Mouse (Mus musculus) left cerebral cortex, postnatal 36 days (tissue): ENCODE measurements at regions not wholly inside any gene's neighbourhood (a gene's known extent, or its start where the extent isn't known, plus 50 kb on each side); places are given as distances from the start of the nearest gene placed in this dataset.
"Not testable (repeated sequence)": the region's sequence is repeated elsewhere in the genome, so short reads cannot be mapped to it uniquely, and the experiment has no call there.

Experiments
- DNase-seq, 2 experiments: peaks; one replicate each; pipeline ENCODE4 v3.0.0; 2021 to 2022; ENCODE audit warnings: low spot score in 2 of 2, mixed read lengths in 1 of 2
- intact Hi-C: fragments of 180-260 bp; cut with DNase I; formaldehyde crosslinking; loops from one replicate; pipeline ENCODE4 v1.15.1; 2025

- intact Hi-C loops = no loop called here
- DNase-seq = no peak
These were observed 268.8 kb downstream of the Tm4sf1 start for GRCm38 (mm10) chr3:57033021-57033420.

- intact Hi-C loops = no loop called here
- DNase-seq = no peak
These were observed 283.6 kb downstream of the Tm4sf1 start for GRCm38 (mm10) chr3:57018171-57018570.

- intact Hi-C loops = no loop called here
- no peak for DNase-seq
These were observed 320.5 kb downstream of the Tm4sf1 start for GRCm38 (mm10) chr3:56981305-56981660.

- no peak for DNase-seq
- intact Hi-C loops = no loop called here
These were observed 321.0 kb downstream of the Tm4sf1 start for GRCm38 (mm10) chr3:56980593-56981304.

GRCm38 (mm10) chr3:56966008-56966407 is 335.8 kb downstream of the Tm4sf1 start:
- intact Hi-C loops = no loop called here
- no peak for DNase-seq

GRCm38 (mm10) chr3:56965444-56965843 is 336.3 kb downstream of the Tm4sf1 start:
- DNase-seq = no peak
- intact Hi-C loops = no loop called here

- no peak for DNase-seq
- intact Hi-C loops = no loop called here
These were observed 337.6 kb downstream of the Tm4sf1 start for GRCm38 (mm10) chr3:56964156-56964555.

GRCm38 (mm10) chr3:56963251-56963650 is 338.5 kb downstream of the Tm4sf1 start:
- DNase-seq = peak; percentile 37 to 38
- intact Hi-C loops = no loop called here

GRCm38 (mm10) chr3:56962248-56963013 is 339.4 kb downstream of the Tm4sf1 start:
- DNase-seq = peak; percentile 65 to 76
- intact Hi-C loops = no loop called here

- intact Hi-C loops = no loop called here
These were observed 344.8 kb downstream of the Tm4sf1 start for GRCm38 (mm10) chr3:56956978-56957377.

GRCm38 (mm10) chr3:56955799-56956121 is 346.0 kb downstream of the Tm4sf1 start:
- intact Hi-C loops = no loop called here
- no peak for DNase-seq

More at GRCm38 (mm10) chr3:56956978-56957377, 344.8 kb downstream of the Tm4sf1 start:
- no peak for DNase-seq

GRCm38 (mm10) chr3:56955098-56955798 is 346.5 kb downstream of the Tm4sf1 start:
- no peak for DNase-seq
- intact Hi-C loops = no loop called here

- intact Hi-C loops, DNase-seq: not testable (repeated sequence)
These were observed 359.2 kb downstream of the Tm4sf1 start for GRCm38 (mm10) chr3:56942557-56942956.

- DNase-seq, intact Hi-C loops: not testable (repeated sequence)
These were observed 372.8 kb downstream of the Tm4sf1 start for GRCm38 (mm10) chr3:56928940-56929339.

- DNase-seq = no peak
- intact Hi-C loops = no loop called here
These were observed 403.3 kb downstream of the Tm4sf1 start for GRCm38 (mm10) chr3:56898491-56898890.

GRCm38 (mm10) chr3:56877062-56877461 is 424.7 kb downstream of the Tm4sf1 start:
- intact Hi-C loops = no loop called here
- no peak for DNase-seq

- DNase-seq = no peak
- intact Hi-C loops = no loop called here
These were observed 438.2 kb downstream of the Tm4sf1 start for GRCm38 (mm10) chr3:56863591-56863990.

GRCm38 (mm10) chr3:56859841-56860240 is 441.9 kb downstream of the Tm4sf1 start:
- intact Hi-C loops = no loop called here
- DNase-seq = no peak

GRCm38 (mm10) chr3:56845462-56845770 is 456.4 kb downstream of the Tm4sf1 start:
- intact Hi-C loops = no loop called here
- no peak for DNase-seq

- no peak for DNase-seq
- intact Hi-C loops = no loop called here
These were observed 456.9 kb downstream of the Tm4sf1 start for GRCm38 (mm10) chr3:56844681-56845461.
